Mouse (Mus musculus): ENCODE measurements at regions not wholly inside any gene's neighbourhood (a gene's known extent, or its start where the extent isn't known, plus 50 kb on each side); places are given as distances from the start of the nearest gene placed in this dataset.

GRCm38 (mm10) chr12:33626092-33626882 lies 196.9 kb downstream of the Twistnb start:
- TF ChIP-seq CTCF (IDR thresholded peaks at IDR 0.05) (no peak), EP300 (IDR thresholded peaks at IDR 0.05; ENCODE audit: insufficient read depth, low read depth, low read length) (no peak)

All from heart, adult 2 months (tissue).